Mouse (Mus musculus) liver, adult 2 months (tissue): ENCODE results near the gene Catsper2.

ENCODE experiments used
- CTCF ChIP-seq: fragments of 200-500 bp; IDR thresholded peaks from 2 replicates; pipeline ENCODE4 v1.5.1; 2011; ENCODE audit warnings: low read depth, low read length, control low read depth
- POLR2A ChIP-seq: fragments of 200-500 bp; IDR thresholded peaks from 2 replicates; pipeline ENCODE4 v1.6.1; 2011; ENCODE audit warnings: low read length, control low read depth; ENCODE audit not compliant: insufficient read depth; ENCODE audit errors: extremely low read depth

GRCm38 (mm10) chr2:121374766-121375165 lies 38.8 kb downstream of the Catsper2 start:
- no peak for TF ChIP-seq CTCF
- TF ChIP-seq POLR2A, result no peak
